Mouse (Mus musculus) neural tube, embryonic 15.5 days (tissue): ENCODE measurements around the gene Prps1l1. TPM values are rescaled to one million over a fixed set of nuclear protein-coding genes. Genes with fewer than 3 reads are reported as not detected.

Experiments used
- polyA plus RNA-seq: library from polyadenylated mRNA; unstranded; fragments of >200 nt; fragmentation: Nextera tagmentation; extraction: Ambion mirVana; gene quantifications from 2 replicates; pipeline ENCODE4 v1.2.1, GENCODE M21; 2015

Prps1l1 gene
- polyA plus RNA-seq, 1 experiment from 2014 or later, result not detected

Other genes starting within 250 kb of the Prps1l1 start
- gene Hdac9, start 67.7 kb upstream of the Prps1l1 start, polyA plus RNA-seq, result 9.9 and 11.4 TPM in 2 replicates
- 26.5 and 29.8 TPM in 2 replicates for gene Snx13, start 62.4 kb downstream of the Prps1l1 start, polyA plus RNA-seq